Mouse (Mus musculus): Measurements from ENCODE around the gene Lpcat2. TPM values are rescaled to one million over a fixed set of nuclear protein-coding genes. Genes with fewer than 3 reads are reported as not detected.

The Lpcat2 gene
- polyA plus RNA-seq, 2 experiments, result 10.6 to 14.7 TPM

- no peak for DNase-seq (ENCODE audit: low spot score)
- Histone ChIP-seq H3K27ac (replicated peaks; ENCODE audit: low read depth, low read length) (peak overlapping the region; percentile 15; the same call in 1 of the 2 replicates), H3K4me1 (ENCODE audit: control insufficient read depth, insufficient read depth, low read length) (peaks cover 15% of the 10 kb centered on the region), H3K9me3 (ENCODE audit: control insufficient read depth, low read length) (no peaks in the 10 kb centered on the region), H3K36me3 (ENCODE audit: control insufficient read depth, insufficient read depth, low read length) (peaks cover 86% of the 10 kb centered on the region), H3K4me2 (replicated peaks; ENCODE audit: low read depth, low read length, severe bottlenecking) (no peak overlapping the region), H3K9ac (ENCODE audit: low read depth, low read length, severe bottlenecking) (no peak overlapping the region), H3K4me3 (replicated peaks; ENCODE audit: low read length) (no peak overlapping the region), H3K27me3 (ENCODE audit: control insufficient read depth, insufficient read depth, low read length) (no peaks in the 10 kb centered on the region)
- TF ChIP-seq POLR2A (IDR thresholded peaks at IDR 0.05; ENCODE audit: borderline replicate concordance, extremely low read depth, insufficient read depth, insufficient read length), result no peak
- WGBS, result 27% methylated on average over 3 of the region's 3 CpGs
- ATAC-seq (ENCODE audit: low FRiP score, low read depth), result peak; percentile 27; the same call in 1 of the 2 replicates
Measured at GRCm38 (mm10) chr8:92846684-92847083, 8.5 kb upstream of the Lpcat2 start.

DNA sequence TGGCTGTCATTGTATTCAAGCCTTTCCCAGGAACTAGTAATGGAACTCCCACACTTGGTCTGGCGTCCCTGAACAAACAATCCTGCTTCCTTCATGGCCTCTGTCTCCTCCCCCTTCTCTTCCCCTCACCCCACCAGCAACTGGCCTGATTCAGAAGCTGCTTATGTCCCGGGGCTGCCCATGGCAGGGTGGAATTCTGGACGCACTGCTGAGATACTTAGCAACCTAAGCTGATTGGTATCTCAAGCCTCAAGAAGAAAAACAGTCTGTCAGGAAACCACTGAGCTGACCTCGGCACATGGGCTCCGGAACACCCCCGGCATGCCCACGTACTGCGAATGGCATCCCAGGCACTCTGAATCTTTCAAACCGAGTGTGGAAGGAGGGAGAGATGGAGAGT, 7.8 kb upstream of the Lpcat2 start:
- H3K9ac ChIP-seq (ENCODE audit: low read depth, low read length, severe bottlenecking), result no peak overlapping the region
- peaks cover 15% of the 10 kb centered on the region for H3K4me1 ChIP-seq (ENCODE audit: control insufficient read depth, insufficient read depth, low read length)
- H3K4me2 ChIP-seq (replicated peaks; ENCODE audit: low read depth, low read length, severe bottlenecking), result no peak overlapping the region
- no peaks in the 10 kb centered on the region for H3K9me3 ChIP-seq (ENCODE audit: control insufficient read depth, low read length)
- peaks cover 84% of the 10 kb centered on the region for H3K36me3 ChIP-seq (ENCODE audit: control insufficient read depth, insufficient read depth, low read length)
- TF ChIP-seq POLR2A (IDR thresholded peaks at IDR 0.05; ENCODE audit: borderline replicate concordance, extremely low read depth, insufficient read depth, insufficient read length), result no peak
- ATAC-seq (ENCODE audit: low FRiP score, low read depth), result no peak
- 57% methylated on average over 9 of the region's 9 CpGs for WGBS
- H3K27ac ChIP-seq (replicated peaks; ENCODE audit: low read depth, low read length), result peak overlapping the region; percentile 52; the same call in 1 of the 2 replicates
- H3K4me3 ChIP-seq (replicated peaks; ENCODE audit: low read length), result no peak overlapping the region
- no peak for DNase-seq (ENCODE audit: low spot score)
- H3K27me3 ChIP-seq (ENCODE audit: control insufficient read depth, insufficient read depth, low read length), result no peaks in the 10 kb centered on the region

- no peak for ATAC-seq (ENCODE audit: low FRiP score, low read depth)
- 70% methylated on average over 6 of the region's 6 CpGs for WGBS
- H3K27ac ChIP-seq (replicated peaks; ENCODE audit: low read depth, low read length), result no peak overlapping the region
Measured at GRCm38 (mm10) chr8:92849261-92849660, 5.9 kb upstream of the Lpcat2 start.

DNA sequence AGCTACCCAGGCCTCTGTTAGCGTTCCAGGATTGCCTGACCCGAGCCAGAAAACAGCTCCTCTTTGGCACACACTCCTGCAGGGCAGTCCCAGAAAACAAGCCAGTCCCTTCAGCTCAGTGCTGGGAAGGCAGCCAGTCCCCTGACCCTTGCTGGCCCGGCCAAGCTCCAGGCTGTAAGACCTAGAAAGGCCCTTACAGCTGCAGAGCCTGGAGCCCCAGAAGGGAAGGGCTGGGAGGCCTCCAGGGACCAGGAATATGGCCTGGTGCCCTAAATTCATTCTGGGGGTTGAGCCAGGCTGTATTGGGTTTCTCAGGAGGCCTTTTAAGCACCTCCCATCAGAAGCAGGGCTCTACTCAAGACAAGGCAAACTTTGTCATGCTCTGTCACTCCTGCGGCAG, 4.9 kb upstream of the Lpcat2 start:
- peaks cover 15% of the 10 kb centered on the region for H3K4me1 ChIP-seq (ENCODE audit: control insufficient read depth, insufficient read depth, low read length)
- no peak for TF ChIP-seq POLR2A (IDR thresholded peaks at IDR 0.05; ENCODE audit: borderline replicate concordance, extremely low read depth, insufficient read depth, insufficient read length)
- H3K27me3 ChIP-seq (ENCODE audit: control insufficient read depth, insufficient read depth, low read length), result no peaks in the 10 kb centered on the region
- peak; percentile 70 for ATAC-seq (ENCODE audit: low FRiP score, low read depth)
- DNase-seq (ENCODE audit: low spot score), result peak; percentile 73
- no peak overlapping the region for H3K27ac ChIP-seq (replicated peaks; ENCODE audit: low read depth, low read length)
- peaks cover 76% of the 10 kb centered on the region for H3K36me3 ChIP-seq (ENCODE audit: control insufficient read depth, insufficient read depth, low read length)
- H3K4me2 ChIP-seq (replicated peaks; ENCODE audit: low read depth, low read length, severe bottlenecking), result no peak overlapping the region
- H3K4me3 ChIP-seq (replicated peaks; ENCODE audit: low read length), result no peak overlapping the region
- no peaks in the 10 kb centered on the region for H3K9me3 ChIP-seq (ENCODE audit: control insufficient read depth, low read length)
- 74% methylated on average over 4 of the region's 4 CpGs for WGBS
- no peak overlapping the region for H3K9ac ChIP-seq (ENCODE audit: low read depth, low read length, severe bottlenecking)

More at GRCm38 (mm10) chr8:92849261-92849660, 5.9 kb upstream of the Lpcat2 start:
- TF ChIP-seq POLR2A (IDR thresholded peaks at IDR 0.05; ENCODE audit: borderline replicate concordance, extremely low read depth, insufficient read depth, insufficient read length), result no peak
- no peak for DNase-seq (ENCODE audit: low spot score)
- Histone ChIP-seq H3K4me2 (replicated peaks; ENCODE audit: low read depth, low read length, severe bottlenecking) (no peak overlapping the region), H3K4me3 (replicated peaks; ENCODE audit: low read length) (no peak overlapping the region), H3K27me3 (ENCODE audit: control insufficient read depth, insufficient read depth, low read length) (no peaks in the 10 kb centered on the region), H3K9ac (ENCODE audit: low read depth, low read length, severe bottlenecking) (no peak overlapping the region), H3K4me1 (ENCODE audit: control insufficient read depth, insufficient read depth, low read length) (peaks cover 15% of the 10 kb centered on the region), H3K9me3 (ENCODE audit: control insufficient read depth, low read length) (no peaks in the 10 kb centered on the region), H3K36me3 (ENCODE audit: control insufficient read depth, insufficient read depth, low read length) (peaks cover 86% of the 10 kb centered on the region)

- no peak overlapping the region for H3K27ac ChIP-seq (replicated peaks; ENCODE audit: low read depth, low read length)
- no peak for TF ChIP-seq POLR2A (IDR thresholded peaks at IDR 0.05; ENCODE audit: borderline replicate concordance, extremely low read depth, insufficient read depth, insufficient read length)
- no peak overlapping the region for H3K4me2 ChIP-seq (replicated peaks; ENCODE audit: low read depth, low read length, severe bottlenecking)
- no peak overlapping the region for H3K4me3 ChIP-seq (replicated peaks; ENCODE audit: low read length)
- peaks cover 65% of the 10 kb centered on the region for H3K36me3 ChIP-seq (ENCODE audit: control insufficient read depth, insufficient read depth, low read length)
- H3K27me3 ChIP-seq (ENCODE audit: control insufficient read depth, insufficient read depth, low read length), result no peaks in the 10 kb centered on the region
- no peaks in the 10 kb centered on the region for H3K9me3 ChIP-seq (ENCODE audit: control insufficient read depth, low read length)
- 96% methylated on average over 3 of the region's 3 CpGs for WGBS
- H3K9ac ChIP-seq (ENCODE audit: low read depth, low read length, severe bottlenecking), result no peak overlapping the region
- DNase-seq (ENCODE audit: low spot score), result no peak
- H3K4me1 ChIP-seq (ENCODE audit: control insufficient read depth, insufficient read depth, low read length), result peaks cover 10% of the 10 kb centered on the region; the same call in 1 of the 2 replicates
- ATAC-seq (ENCODE audit: low FRiP score, low read depth), result no peak
Measured at GRCm38 (mm10) chr8:92851381-92851780, 3.8 kb upstream of the Lpcat2 start.
